In genomic region chr11:69123693-69124497, GRCm38 (mm10) we compare ENCODE assay signal across 9 mouse cellular contexts. TPM values are rescaled to one million over a fixed set of nuclear protein-coding genes. Genes with fewer than 3 reads are reported as not detected.
A peak's percentile ranks its signal among the peaks of the same experiment; 100 is the strongest.
DNase-seq lines count a peak whose midpoint lies in the region; ATAC-seq and TF ChIP-seq lines count a peak whose summit lies in the region.
"Had no signal": no experiment of that assay in that cellular context is flagged by ENCODE, and none has a peak within 500 bp of the region (broad histone marks: within the 10 kb centered on the region; RNA-seq: fewer than 3 reads in every experiment).

No protein-coding gene starts in this region.

- no peak for TF ChIP-seq POLR2A in myocyte (IDR thresholded peaks at IDR 0.05; ENCODE audit: insufficient read length, low read depth)

- ATAC-seq in heart, embryonic 14.5 days (ENCODE audit: insufficient number of reproducible peaks, insufficient read depth, low FRiP score, low read depth): peak; percentile 24; the same call in 1 of the 2 replicates
- peak; percentile 83 for ATAC-seq in liver, embryonic 11.5 days (replicated peaks; ENCODE audit: low FRiP score)

- H3K79me2 ChIP-seq in myocyte (ENCODE audit: control insufficient read depth, insufficient read depth): no peaks in the 10 kb centered on the region

- H3ac ChIP-seq in myocyte (ENCODE audit: control insufficient read depth, insufficient read length): peak overlapping the region; percentile 82

- peaks cover 12 to 33% of the 10 kb centered on the region in 2 experiments for H3K4me1 ChIP-seq in heart, embryonic 14.5 days (ENCODE audit: control insufficient read depth in 2 of 2, insufficient read depth in 2 of 2, low read length in 2 of 2)
- H3K4me1 ChIP-seq in liver, embryonic 11.5 days (replicated peaks; ENCODE audit: control insufficient read depth, insufficient read depth, low read length): peaks cover 36% of the 10 kb centered on the region

- H3K27ac ChIP-seq in heart, embryonic 14.5 days (replicated peaks in 1 of 2; ENCODE audit: control insufficient read depth in 1 of 2, insufficient read depth in 1 of 2, low read depth in 2 of 2, low read length in 2 of 2): peak overlapping the region; percentile 82
- H3K27ac ChIP-seq in liver, embryonic 11.5 days (ENCODE audit: low read depth, low read length): peak overlapping the region; percentile 80

- no peaks in the 10 kb centered on the region for H3K9me3 ChIP-seq in heart, embryonic 14.5 days (ENCODE audit: control insufficient read depth, low read length)
- no peaks in the 10 kb centered on the region for H3K9me3 ChIP-seq in liver, embryonic 11.5 days (ENCODE audit: control insufficient read depth, low read length)

- peak; percentile 87 for DNase-seq in CD4-positive, CD25-positive, alpha-beta regulatory T cell, adult 2 months (ENCODE audit: low read depth, low spot score)
- DNase-seq in brain, embryonic 18.5 days (ENCODE audit: low read depth, low spot score): peak; percentile 82
- peak; percentile 82 for DNase-seq in fibroblast of lung, adult 2 months (ENCODE audit: low read depth)
- peak; percentile 93 for DNase-seq in kidney, postnatal 10 days
- peak; percentile 94 for DNase-seq in liver, embryonic 11.5 days (ENCODE audit: low spot score)
- peak; percentile 84 to 92 for DNase-seq in spleen, postnatal 4 days (ENCODE audit: low spot score in 2 of 2)

- WGBS in heart, embryonic 14.5 days: under 1% methylated on average over 31 of the region's 31 CpGs
- WGBS in liver, embryonic 11.5 days: under 1% methylated on average over 31 of the region's 31 CpGs

- no peaks in the 10 kb centered on the region for H3K36me3 ChIP-seq in heart, embryonic 14.5 days (ENCODE audit: control insufficient read depth, insufficient read depth, low read length)
- H3K36me3 ChIP-seq in liver, embryonic 11.5 days (ENCODE audit: control insufficient read depth, insufficient read depth, low read length): no peaks in the 10 kb centered on the region
- H3K36me3 ChIP-seq in myocyte (ENCODE audit: control insufficient read depth, insufficient read depth): no peaks in the 10 kb centered on the region

- H3K4me3 ChIP-seq in heart, embryonic 14.5 days (ENCODE audit: control insufficient read depth in 1 of 2, insufficient read depth in 1 of 2, low read depth in 1 of 2, low read length in 2 of 2): peak overlapping the region; percentile 70 to 73
- peak overlapping the region; percentile 80 for H3K4me3 ChIP-seq in liver, embryonic 11.5 days (ENCODE audit: low read depth, low read length)
- H3K4me3 ChIP-seq in myocyte: peak overlapping the region; percentile 68

- H3K27me3 ChIP-seq in heart, embryonic 14.5 days (ENCODE audit: control insufficient read depth, insufficient read depth, low read length): no peaks in the 10 kb centered on the region
- peaks cover 7% of the 10 kb centered on the region for H3K27me3 ChIP-seq in liver, embryonic 11.5 days (replicated peaks; ENCODE audit: control insufficient read depth, insufficient read depth, low read length)
- H3K27me3 ChIP-seq in myocyte (ENCODE audit: control insufficient read depth, insufficient read depth, insufficient read length): no peaks in the 10 kb centered on the region

- peak overlapping the region; percentile 84 for H3K4me2 ChIP-seq in heart, embryonic 14.5 days (ENCODE audit: low read length)
- peak overlapping the region; percentile 99 for H3K4me2 ChIP-seq in liver, embryonic 11.5 days
- peak overlapping the region; percentile 82 for H3K4me2 ChIP-seq in myocyte (ENCODE audit: low read depth)

- peak overlapping the region; percentile 77 for H3K9ac ChIP-seq in heart, embryonic 14.5 days (ENCODE audit: low read length)
- peak overlapping the region; percentile 73 for H3K9ac ChIP-seq in liver, embryonic 11.5 days (ENCODE audit: low read depth, low read length)

TF ChIP-seq in myocyte, 11 proteins besides CTCF, POLR2A, EP300 and RAD21:
- TF ChIP-seq USF1 (IDR thresholded peaks at IDR 0.05; ENCODE audit: low read depth): no peak
- TF ChIP-seq E2F4 (IDR thresholded peaks at IDR 0.05; ENCODE audit: insufficient read depth): peak; percentile 42
- no peak for TF ChIP-seq MYOG (IDR thresholded peaks at IDR 0.05; ENCODE audit: control insufficient read depth in 1 of 3, insufficient read depth in 1 of 3, insufficient read length in 2 of 3, low read depth in 2 of 3)

RNA-seq across cellular contexts. Expression of gene 9130213A22Rik, which starts 1.5 kb away (rescaled TPM):
- 0.28 and 1.2 TPM in 2 replicates for polyA plus RNA-seq in heart, embryonic 14.5 days (2014; fragmentation: Nextera tagmentation; extraction: Ambion mirVana)
- polyA plus RNA-seq in liver, embryonic 11.5 days (2014; fragmentation: Nextera tagmentation; extraction: Ambion mirVana): 0.10 and 0.22 TPM in 2 replicates
- polyA plus RNA-seq in myocyte (2012; fragmentation: generic; extraction: Trizol): 0.78 TPM

RNA-seq across cellular contexts. Expression of gene Aloxe3, which starts 1.8 kb away (rescaled TPM):
- 0.09 and 0.15 TPM in 2 replicates for polyA plus RNA-seq in heart, embryonic 14.5 days (2014; fragmentation: Nextera tagmentation; extraction: Ambion mirVana)
- polyA plus RNA-seq in liver, embryonic 11.5 days (2014; fragmentation: Nextera tagmentation; extraction: Ambion mirVana): 0.48 TPM in 1 of 2 replicates, not detected in the other
- 0.01 TPM for polyA plus RNA-seq in myocyte (2012; fragmentation: generic; extraction: Trizol)

RNA-seq across cellular contexts. Expression of gene Hes7, which starts 3.7 kb away (rescaled TPM):
- polyA plus RNA-seq in heart, embryonic 14.5 days (2014; fragmentation: Nextera tagmentation; extraction: Ambion mirVana): 0.43 and 0.47 TPM in 2 replicates
- polyA plus RNA-seq in liver, embryonic 11.5 days (2014; fragmentation: Nextera tagmentation; extraction: Ambion mirVana): 0.55 and 0.59 TPM in 2 replicates
- 0.28 TPM for polyA plus RNA-seq in myocyte (2012; fragmentation: generic; extraction: Trizol)

RNA-seq across cellular contexts. Expression of gene Per1, which starts 28.9 kb away (rescaled TPM):
- polyA plus RNA-seq in heart, embryonic 14.5 days (2014; fragmentation: Nextera tagmentation; extraction: Ambion mirVana): 16.0 and 17.8 TPM in 2 replicates
- polyA plus RNA-seq in liver, embryonic 11.5 days (2014; fragmentation: Nextera tagmentation; extraction: Ambion mirVana): 6.2 and 6.6 TPM in 2 replicates
- 8.9 TPM for polyA plus RNA-seq in myocyte (2012; fragmentation: generic; extraction: Trizol)

RNA-seq across cellular contexts. Expression of gene Alox12b, which starts 32.9 kb away (rescaled TPM):
- not detected in 2 replicates for polyA plus RNA-seq in heart, embryonic 14.5 days (2014; fragmentation: Nextera tagmentation; extraction: Ambion mirVana)
- not detected in 2 replicates for polyA plus RNA-seq in liver, embryonic 11.5 days (2014; fragmentation: Nextera tagmentation; extraction: Ambion mirVana)
- not detected for polyA plus RNA-seq in myocyte (2012; fragmentation: generic; extraction: Trizol)
- polyA plus RNA-seq: gonadal fat pad, adult 2 months had no signal

Comparison
In these comparisons a context has a peak if more than half of its experiments do, and no peak if none do; other contexts are left out.
1. Peak in every context shown above with its lines: DNase-seq, ATAC-seq, H3K4me3 ChIP-seq and H3K27ac ChIP-seq.